Mouse (Mus musculus): ENCODE data around the gene Ano4. TPM values are rescaled to one million over a fixed set of nuclear protein-coding genes. Genes with fewer than 3 reads are reported as not detected.

Gene Ano4
- total RNA-seq (2021), result 1 to 10 TPM; 6.0 to 6.1 TPM

DNA sequence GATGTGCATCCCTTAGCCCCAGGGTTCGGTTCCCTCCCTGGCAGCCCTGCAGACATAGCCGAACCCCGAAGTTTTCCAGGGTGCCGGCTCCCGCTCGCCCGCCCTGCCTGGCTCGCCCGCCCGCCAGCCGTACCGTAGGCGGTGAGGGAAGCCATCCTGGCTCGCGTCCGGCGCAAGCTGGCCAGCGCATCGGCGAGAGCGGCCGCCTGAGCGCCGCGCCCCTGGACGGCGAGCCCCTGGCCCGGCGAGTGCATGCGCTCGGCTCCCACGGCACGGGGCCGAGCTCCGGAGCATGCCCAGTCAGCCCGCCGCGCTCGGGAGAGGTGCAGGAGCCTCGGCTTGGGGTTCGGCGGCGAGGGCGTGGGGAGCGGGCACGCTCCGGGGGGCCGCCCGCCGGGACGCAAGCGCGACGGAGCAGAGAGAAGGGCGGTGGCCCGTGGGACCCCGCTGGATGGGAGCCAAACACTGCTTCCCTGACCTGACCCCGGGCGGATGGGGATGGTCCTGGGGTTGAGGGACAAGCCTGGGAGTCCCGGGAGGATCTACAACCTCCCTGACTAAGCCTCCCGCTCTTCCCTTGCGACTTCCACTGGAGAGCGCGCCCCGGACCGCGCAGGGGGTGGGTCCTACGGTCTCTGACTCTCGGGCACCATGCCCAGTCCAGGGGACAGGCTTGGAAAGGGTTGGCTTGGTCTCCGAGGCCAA is at the start of gene Ano4:
Gene Ano4 (minus strand): TSS at position 272 of the 705 bp plus-strand sequence.
- intact Hi-C loops (cut with DNase I), result loop anchor here (5.0 kb wide), 1 partner anchor 88 kb away; no protein-coding TSS in a partner anchor
- DNase-seq, result peak; percentile 49 to 56

- intact Hi-C loops (cut with DNase I), result no loop called here
- DNase-seq, result no peak
Observed at GRCm38 (mm10) chr10:89392687-89393086, 48.1 kb upstream of the Ano4 start.

DNA sequence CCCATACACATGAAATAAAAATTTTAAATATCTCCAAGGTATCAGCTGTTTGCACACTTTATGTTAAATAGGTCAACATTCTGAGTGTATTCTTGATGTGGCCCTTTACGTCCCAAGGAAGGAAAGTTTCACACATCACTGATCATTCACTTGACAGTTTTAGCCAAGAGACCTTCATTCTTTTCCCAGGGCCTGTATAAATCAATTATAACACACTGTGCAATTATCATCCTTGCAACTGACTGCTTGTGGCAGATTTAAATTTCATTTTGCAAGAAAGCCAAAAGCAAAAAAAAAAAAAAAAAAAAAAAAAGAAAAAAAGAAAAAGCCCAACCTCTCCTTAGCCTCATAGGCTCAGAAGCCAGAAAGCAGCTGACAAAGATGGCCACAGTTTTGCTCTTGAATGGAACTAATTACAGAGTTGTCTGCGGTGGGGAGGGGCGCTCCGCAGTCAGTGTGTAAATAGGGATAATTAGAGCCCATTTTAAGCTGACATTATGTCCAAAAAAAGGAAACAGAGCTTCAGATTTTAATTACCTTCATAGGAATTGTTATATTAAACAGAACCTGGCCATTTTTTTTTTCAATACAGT is 47.1 kb upstream of the Ano4 start:
- DNase-seq, result no peak
- intact Hi-C loops (cut with DNase I), result no loop called here

- intact Hi-C loops (cut with DNase I), result no loop called here
- no peak for DNase-seq
Observed at GRCm38 (mm10) chr10:89386461-89386860, 41.9 kb upstream of the Ano4 start.

DNA sequence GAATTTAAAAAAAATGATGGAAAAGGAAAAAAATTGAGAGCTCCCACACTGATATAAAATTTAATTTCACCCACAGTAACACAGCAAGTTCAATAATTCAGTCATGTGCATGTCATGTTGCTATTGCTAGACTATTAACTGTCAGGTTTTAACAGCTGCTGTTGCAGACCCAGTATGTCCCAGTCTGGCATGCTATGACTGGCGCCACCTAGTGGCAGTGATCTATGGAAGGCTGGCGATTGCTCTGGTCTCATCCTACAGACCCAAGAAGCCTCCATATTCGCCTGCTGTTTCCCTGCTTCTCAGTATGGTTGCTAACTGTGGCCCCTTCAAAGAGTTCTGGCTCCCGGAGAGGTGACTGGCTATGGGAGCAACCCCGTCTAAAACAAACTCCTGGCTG is 38.9 kb upstream of the Ano4 start:
- intact Hi-C loops (cut with DNase I), result loop anchor here (1.0 kb wide), 1 partner anchor 56 kb away; no protein-coding TSS in a partner anchor
- DNase-seq, result peak; percentile 74 to 78

- intact Hi-C loops (cut with DNase I), result no loop called here
- no peak for DNase-seq
Observed at GRCm38 (mm10) chr10:89377750-89378149, 33.2 kb upstream of the Ano4 start.

DNA sequence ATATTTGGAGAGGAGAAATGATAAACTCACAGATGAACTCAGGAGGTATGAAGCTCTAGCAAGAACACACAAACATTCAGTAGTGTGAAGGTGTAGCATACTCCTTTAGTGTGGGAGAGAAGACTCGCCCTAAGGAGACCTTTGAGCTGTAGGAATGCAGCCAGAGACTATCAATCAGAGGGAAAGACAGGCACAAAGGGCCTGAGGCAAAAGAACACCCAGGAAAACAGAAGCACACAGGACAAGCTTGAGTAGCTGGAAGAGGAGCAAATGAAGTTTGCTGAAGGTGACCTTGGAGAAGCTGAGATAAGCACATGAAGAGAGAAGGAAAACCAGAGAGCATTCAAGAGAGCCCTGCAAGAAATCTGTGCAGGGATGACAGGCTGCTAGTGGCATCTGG is 25.5 kb upstream of the Ano4 start:
- DNase-seq, result no peak
- intact Hi-C loops (cut with DNase I), result no loop called here

DNA sequence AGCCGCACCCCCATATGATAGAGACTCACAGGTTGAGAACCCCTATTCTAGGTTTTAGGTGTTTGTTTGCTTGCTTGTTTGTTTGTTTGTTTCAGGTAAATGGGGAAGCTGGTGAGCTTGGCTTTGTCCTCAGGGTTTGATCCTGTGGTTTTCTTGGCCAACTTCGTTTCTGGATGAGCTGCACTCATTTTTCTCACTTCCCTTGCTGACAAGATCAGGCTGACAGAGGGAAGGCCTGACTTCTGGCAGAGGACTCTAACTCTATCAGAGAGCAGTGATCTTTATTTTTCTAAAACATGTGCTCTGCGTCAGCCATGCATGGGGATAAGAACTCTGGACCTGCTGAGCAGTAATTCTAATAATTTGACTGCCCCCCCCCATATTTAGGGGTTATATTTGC is 14.4 kb upstream of the Ano4 start:
- intact Hi-C loops (cut with DNase I), result no loop called here
- no peak for DNase-seq

DNA sequence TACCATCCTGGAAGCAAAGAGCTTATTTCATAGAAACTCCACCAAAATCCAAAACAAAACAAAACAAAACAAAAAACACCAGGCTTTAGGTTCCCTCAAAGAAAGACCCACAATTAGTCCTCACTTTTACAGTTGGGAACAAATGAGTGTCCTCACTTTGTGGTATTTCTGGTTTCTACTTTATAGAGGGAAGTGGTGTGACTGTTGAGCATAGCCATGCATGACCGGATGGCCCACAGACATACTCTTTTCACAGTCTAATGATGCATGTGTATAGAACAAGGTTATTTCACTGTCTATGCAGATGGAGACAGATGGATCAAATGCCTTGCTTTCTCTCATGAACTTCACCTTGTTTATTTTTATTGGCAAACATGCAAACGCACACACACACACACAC is 10.1 kb upstream of the Ano4 start:
- intact Hi-C loops (cut with DNase I), result no loop called here
- no peak for DNase-seq

GRCm38 (mm10) chr10:89351416-89351815 is 6.9 kb upstream of the Ano4 start:
- no peak for DNase-seq
- intact Hi-C loops (cut with DNase I), result no loop called here

GRCm38 (mm10) chr10:89345606-89346005 is 1.0 kb upstream of the Ano4 start:
- intact Hi-C loops (cut with DNase I), result loop anchor here (5.0 kb wide), 1 partner anchor 87 kb away; no protein-coding TSS in a partner anchor
- DNase-seq, result no peak

GRCm38 (mm10) chr10:89345196-89345533 is 603 bp upstream of the Ano4 start:
- intact Hi-C loops (cut with DNase I), result loop anchor here (5.0 kb wide), 1 partner anchor 87 kb away; no protein-coding TSS in a partner anchor
- DNase-seq, result no peak

DNA sequence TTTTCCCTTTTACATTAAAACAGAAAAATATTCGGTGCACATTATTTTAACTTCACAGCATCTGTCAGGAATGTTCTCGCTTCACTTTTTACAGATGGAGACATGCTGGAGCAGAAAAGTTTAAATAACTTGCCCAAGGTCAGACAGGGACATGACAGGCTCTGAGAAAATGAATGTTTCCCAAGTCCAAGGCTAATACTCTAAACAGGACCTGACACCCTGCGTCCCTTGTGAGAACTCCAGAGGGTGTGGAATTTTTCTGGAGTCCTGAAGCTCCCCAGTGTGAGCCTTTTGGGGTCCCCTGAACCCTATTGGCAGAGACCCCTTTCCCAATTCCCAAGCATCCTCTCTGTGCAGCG is 451 bp downstream of the Ano4 start:
- DNase-seq, result no peak
- intact Hi-C loops (cut with DNase I), result no loop called here

GRCm38 (mm10) chr10:89343716-89344115 is 846 bp downstream of the Ano4 start:
- DNase-seq, result no peak
- intact Hi-C loops (cut with DNase I), result no loop called here

DNA sequence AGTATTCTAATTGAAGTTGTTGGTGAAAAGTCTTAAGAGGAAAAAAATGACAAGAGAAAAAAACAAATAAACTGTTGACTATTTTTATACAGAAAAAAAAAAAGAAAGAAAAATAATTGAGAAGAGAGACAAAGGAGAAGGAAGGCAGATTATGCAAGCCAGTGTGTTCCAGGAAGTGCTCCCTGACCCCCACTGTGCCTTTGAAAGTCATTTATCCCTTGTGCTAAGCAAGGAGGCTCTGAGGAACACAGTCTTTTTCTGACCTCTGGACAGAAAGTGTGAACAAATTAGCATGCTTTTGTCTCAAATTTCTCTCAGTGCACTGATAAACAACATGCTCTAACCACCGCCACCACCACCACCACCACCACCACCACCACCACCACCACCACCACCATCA is 14.3 kb downstream of the Ano4 start:
- intact Hi-C loops (cut with DNase I), result no loop called here
- no peak for DNase-seq

DNA sequence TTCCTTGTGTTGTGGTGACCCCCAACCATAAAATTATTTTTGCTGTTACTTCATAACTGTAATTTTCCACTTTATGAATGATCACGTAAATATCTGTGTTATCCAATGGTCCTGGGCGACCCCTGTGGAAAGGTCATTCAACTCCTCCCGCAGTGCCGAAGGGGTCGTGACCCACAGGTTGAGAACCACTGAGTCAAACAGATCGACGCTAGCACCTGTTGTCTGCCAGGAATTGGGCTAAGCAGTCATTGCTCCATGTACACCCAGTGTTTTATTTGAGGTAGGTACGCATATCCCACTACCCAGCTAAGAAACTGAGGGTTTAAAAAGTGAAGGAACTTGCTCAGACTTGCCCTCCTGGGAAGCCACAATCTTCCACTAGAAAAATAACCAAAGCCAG is 14.8 kb downstream of the Ano4 start:
- intact Hi-C loops (cut with DNase I), result no loop called here
- DNase-seq, result no peak

DNA sequence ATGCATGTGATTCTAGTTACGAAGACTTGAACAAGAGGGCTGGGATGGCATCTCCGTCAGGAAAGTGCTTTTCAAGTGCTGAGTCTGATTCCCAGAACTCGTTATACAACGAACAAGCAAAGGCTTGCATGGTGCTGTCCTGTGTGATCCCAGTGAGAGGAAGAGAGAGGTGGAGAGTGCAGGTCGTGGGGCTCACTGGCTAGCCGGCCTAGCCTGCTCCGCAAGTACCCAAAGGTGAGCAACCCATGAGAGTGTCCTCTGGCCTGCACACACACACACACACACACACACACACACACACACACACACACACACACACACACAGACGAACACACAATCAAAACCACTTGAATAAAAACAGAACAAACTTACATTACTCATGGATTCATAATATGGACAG is 15.7 kb downstream of the Ano4 start:
- intact Hi-C loops (cut with DNase I), result no loop called here

DNA sequence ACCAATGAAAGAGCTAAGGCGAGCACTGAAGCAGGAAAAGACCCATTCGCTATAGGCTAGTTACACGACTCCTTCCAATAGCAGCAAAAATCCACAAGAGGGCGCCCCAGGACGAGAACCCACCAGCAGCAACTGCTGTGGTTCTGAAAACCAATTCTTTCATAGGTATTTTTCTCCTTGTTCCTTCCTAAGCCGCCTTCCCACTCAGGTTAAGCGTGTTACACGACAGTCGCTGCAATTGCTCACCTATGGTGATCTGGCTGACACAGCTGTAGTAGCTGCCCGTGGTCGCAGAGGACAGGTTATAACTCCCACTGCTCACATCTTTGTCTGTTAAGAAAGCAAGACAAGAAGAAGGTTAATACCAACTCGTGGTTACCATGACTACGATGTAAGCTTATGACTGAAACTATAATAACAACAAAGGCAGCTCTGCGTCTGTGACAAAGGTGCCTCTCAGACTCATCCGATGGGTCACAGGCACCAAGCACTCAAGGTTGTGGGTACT is 17.5 kb downstream of the Ano4 start:
- intact Hi-C loops (cut with DNase I), result loop anchor here (1.0 kb wide), 2 partner anchors 56 to 303 kb away; no protein-coding TSS in a partner anchor
- DNase-seq, result peak; percentile 56 to 65

More for the DNA sequence above, 15.7 kb downstream of the Ano4 start:
- DNase-seq, result no peak

DNA sequence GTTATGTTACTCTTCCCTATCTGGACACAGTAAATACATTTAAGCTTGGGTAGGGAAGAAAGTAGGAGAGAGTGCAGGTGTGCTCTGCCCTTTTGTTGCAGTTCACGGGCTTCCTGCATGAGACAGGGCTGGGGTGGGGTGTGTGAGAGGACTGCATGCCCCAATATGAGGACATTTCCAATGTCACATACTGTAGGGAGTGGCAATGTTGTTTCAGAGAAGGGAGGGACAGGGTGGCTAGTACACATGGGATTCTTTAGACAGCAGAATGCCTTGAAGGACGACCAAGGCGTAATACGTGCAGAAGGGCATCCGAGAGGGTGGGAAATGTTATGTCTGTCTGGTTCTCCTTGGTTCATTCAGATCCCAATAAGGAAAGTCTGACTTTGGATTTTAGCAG is 18.2 kb downstream of the Ano4 start:
- intact Hi-C loops (cut with DNase I), result no loop called here
- no peak for DNase-seq

DNA sequence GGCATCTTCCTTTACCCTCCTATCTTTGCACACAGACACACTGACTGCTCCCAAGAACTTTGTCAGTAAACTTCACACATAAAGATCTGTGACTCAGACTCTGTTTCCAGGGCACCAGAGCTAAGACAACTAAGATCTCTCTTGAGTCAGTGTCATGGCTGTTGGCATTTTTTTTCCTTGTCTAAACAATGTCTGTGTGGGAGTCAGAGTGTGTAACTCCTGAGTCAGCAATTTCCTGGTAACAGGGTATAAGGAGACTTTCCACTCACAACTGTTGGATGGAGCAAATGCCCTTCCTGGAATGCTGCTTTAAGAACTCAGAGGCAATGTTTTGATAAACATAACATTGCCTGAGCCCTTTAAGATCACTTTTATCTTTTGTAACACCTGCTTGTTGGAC is 37.0 kb downstream of the Ano4 start:
- intact Hi-C loops (cut with DNase I), result no loop called here
- DNase-seq, result no peak

- intact Hi-C loops (cut with DNase I), result no loop called here
- no peak for DNase-seq
Observed at GRCm38 (mm10) chr10:89300346-89300745, 44.2 kb downstream of the Ano4 start.

GRCm38 (mm10) chr10:89292784-89293183 is 51.8 kb downstream of the Ano4 start:
- DNase-seq, result no peak
- intact Hi-C loops (cut with DNase I), result no loop called here
